Mouse (Mus musculus): ENCODE results near the gene Camkk2. TPM values are rescaled to one million over a fixed set of nuclear protein-coding genes. Genes with fewer than 3 reads are reported as not detected.

Gene Camkk2
- polyA plus RNA-seq, 1 experiment from 2014 or later, result 62.1 TPM

DNA sequence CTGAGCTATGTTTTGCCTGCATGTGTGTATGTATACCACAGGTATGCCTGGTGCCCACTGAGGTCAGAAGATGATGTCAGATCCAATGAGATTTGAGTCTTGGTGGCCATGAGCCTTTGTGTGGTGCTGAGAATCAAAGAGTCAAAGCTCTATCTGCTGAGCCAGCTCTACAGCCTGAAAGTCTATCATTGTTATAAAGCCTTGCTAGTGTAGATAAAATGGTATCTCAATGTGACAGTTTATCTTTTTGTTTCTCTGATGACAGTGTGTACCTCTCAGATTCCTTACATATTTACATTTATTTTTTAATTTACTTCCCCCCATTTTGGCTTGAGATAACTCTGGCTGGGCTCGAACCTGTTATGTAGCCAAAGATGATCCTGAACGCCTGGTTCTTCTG lies 75.6 kb downstream of the Camkk2 start:
- H3K9ac ChIP-seq (replicated peaks), result no peak overlapping the region
- H3K4me2 ChIP-seq (replicated peaks), result no peak overlapping the region
- WGBS, result 87% methylated on average over 2 of the region's 2 CpGs
- H3K27me3 ChIP-seq, result no peaks in the 10 kb centered on the region
- peaks cover 13% of the 10 kb centered on the region for H3K4me1 ChIP-seq
- no peak for ATAC-seq (replicated peaks)
- no peak overlapping the region for H3K4me3 ChIP-seq
- H3K27ac ChIP-seq (replicated peaks), result no peak overlapping the region
- no peaks in the 10 kb centered on the region for H3K9me3 ChIP-seq
- no peaks in the 10 kb centered on the region for H3K36me3 ChIP-seq

- WGBS, result 64% methylated on average over 6 of the region's 6 CpGs
- peaks cover 8% of the 10 kb centered on the region for H3K4me1 ChIP-seq
- H3K9me3 ChIP-seq, result no peaks in the 10 kb centered on the region
- H3K27me3 ChIP-seq, result no peaks in the 10 kb centered on the region
- H3K27ac ChIP-seq (replicated peaks), result no peak overlapping the region
- no peak overlapping the region for H3K4me2 ChIP-seq (replicated peaks)
- no peak overlapping the region for H3K9ac ChIP-seq (replicated peaks)
- no peak for ATAC-seq (replicated peaks)
- no peaks in the 10 kb centered on the region for H3K36me3 ChIP-seq
- H3K4me3 ChIP-seq, result no peak overlapping the region
Observed at GRCm38 (mm10) chr5:122702156-122702555, 77.1 kb downstream of the Camkk2 start.

DNA sequence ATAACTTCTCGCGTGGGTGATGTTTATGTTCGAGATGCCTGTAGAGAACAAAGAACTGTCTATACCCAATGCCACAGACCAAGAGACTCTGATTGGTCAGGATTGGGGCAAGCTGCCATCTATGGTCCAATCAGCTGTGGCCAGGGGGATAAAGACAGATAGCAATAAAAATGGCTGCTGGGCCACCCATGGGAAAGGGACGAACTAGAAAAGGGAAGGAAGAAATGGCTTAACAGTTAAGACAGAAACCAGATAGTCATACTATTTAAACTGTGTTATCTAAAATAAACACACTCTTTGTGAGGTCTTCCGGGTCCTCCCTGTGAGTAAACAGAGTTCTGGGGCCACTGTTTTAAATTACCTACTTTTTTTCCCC lies 78.4 kb downstream of the Camkk2 start:
- WGBS, result 73% methylated on average over 5 of the region's 5 CpGs

GRCm38 (mm10) chr5:122700109-122700836 lies 78.9 kb downstream of the Camkk2 start:
- Histone ChIP-seq H3K9me3 (no peaks in the 10 kb centered on the region), H3K4me2 (replicated peaks) (no peak overlapping the region), H3K27me3 (no peaks in the 10 kb centered on the region), H3K4me1 (0 out of 2 replicates have a peak, but pooled peaks cover 3% of the 10 kb centered on the region), H3K4me3 (no peak overlapping the region), H3K36me3 (no peaks in the 10 kb centered on the region), H3K9ac (replicated peaks) (no peak overlapping the region), H3K27ac (replicated peaks) (no peak overlapping the region)
- no peak for ATAC-seq (replicated peaks)
- 87% methylated on average over 12 of the region's 12 CpGs for WGBS

More for the DNA sequence above, 78.4 kb downstream of the Camkk2 start:
- Histone ChIP-seq H3K27ac (replicated peaks) (no peak overlapping the region), H3K36me3 (no peaks in the 10 kb centered on the region), H3K9me3 (no peaks in the 10 kb centered on the region), H3K9ac (replicated peaks) (no peak overlapping the region), H3K4me1 (no peaks in the 10 kb centered on the region), H3K4me2 (replicated peaks) (no peak overlapping the region), H3K4me3 (no peak overlapping the region), H3K27me3 (no peaks in the 10 kb centered on the region)
- ATAC-seq (replicated peaks), result no peak

DNA sequence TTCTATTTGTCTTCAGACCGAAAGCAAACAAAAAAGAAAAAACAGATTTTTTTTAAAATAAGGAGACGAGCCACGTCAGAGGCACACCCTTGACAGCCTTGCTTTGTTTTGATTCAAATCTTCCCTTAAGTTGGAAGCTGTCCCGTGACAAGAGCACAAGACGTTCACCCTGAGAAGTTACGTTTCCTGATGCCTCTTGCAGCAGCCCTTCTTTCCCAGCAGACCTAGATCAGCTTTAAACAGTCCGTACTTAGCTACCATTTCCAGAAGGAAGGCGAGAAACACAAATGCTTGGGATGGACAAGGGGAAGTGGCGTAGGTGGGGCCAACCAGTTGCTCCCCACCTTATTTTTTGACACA lies 80.5 kb downstream of the Camkk2 start:
- H3K27ac ChIP-seq (replicated peaks), result no peak overlapping the region
- H3K4me1 ChIP-seq, result peaks cover 7% of the 10 kb centered on the region; the same call in 1 of the 2 replicates
- no peaks in the 10 kb centered on the region for H3K27me3 ChIP-seq
- WGBS, result 84% methylated on average over 9 of the region's 9 CpGs
- no peaks in the 10 kb centered on the region for H3K36me3 ChIP-seq
- H3K4me3 ChIP-seq, result no peak overlapping the region
- H3K9me3 ChIP-seq, result no peaks in the 10 kb centered on the region
- no peak overlapping the region for H3K9ac ChIP-seq (replicated peaks)
- no peak for ATAC-seq (replicated peaks)
- no peak overlapping the region for H3K4me2 ChIP-seq (replicated peaks)

DNA sequence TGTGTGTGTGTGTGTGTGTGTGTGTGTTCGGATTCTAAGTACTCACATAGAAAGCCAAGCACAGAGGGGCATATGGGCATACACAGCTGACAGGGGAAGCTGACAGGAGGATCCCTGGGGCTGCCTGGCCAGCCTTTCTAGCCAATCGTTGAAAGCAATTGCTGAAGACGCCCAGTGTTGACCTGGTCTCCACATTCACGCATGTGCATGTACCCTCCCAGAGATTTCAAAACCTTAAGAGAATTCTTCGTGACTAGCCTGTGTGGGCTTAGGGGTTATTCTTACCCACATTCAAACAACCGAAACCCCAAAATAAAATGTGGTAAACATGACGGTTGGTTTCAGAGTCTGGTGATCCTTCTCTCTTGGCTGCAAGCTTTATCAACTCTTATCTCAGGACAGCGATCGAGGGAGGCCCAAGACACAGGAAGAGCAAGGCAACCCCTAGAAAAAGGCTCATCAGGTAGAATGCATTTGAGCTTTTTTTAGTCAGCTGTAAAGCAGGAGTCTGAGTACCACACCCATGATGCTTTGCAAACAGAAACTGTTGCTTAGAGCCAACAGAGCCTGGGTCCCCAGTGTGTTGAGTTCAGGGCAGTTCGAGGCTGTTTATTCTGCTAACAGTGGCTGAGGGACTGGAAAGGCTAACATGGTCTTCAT lies 81.0 kb downstream of the Camkk2 start:
- Histone ChIP-seq H3K27ac (replicated peaks) (no peak overlapping the region), H3K36me3 (no peaks in the 10 kb centered on the region), H3K4me2 (replicated peaks) (no peak overlapping the region), H3K9me3 (no peaks in the 10 kb centered on the region), H3K9ac (replicated peaks) (no peak overlapping the region), H3K4me1 (peaks cover 11% of the 10 kb centered on the region), H3K27me3 (no peaks in the 10 kb centered on the region), H3K4me3 (no peak overlapping the region)
- ATAC-seq (replicated peaks), result no peak
- 87% methylated on average over 10 of the region's 10 CpGs for WGBS

DNA sequence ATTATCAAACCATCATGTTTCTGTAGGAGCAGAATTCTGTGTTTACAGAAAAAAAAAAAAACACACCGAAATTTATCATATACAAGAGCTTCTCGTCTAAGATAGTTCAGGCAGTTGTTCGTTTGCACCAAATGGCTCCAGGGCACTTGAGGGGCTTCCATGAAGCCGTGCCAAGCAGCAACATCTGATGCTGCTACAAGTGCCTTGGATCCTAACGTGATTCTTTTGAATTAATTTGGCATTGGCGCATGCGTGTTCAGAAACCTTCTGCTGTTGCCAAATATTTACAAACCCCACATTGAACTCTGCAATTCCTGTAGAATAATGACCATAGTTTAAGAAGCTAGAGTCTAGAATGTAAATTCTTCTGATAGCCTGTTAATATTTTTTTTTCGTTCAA lies 83.7 kb downstream of the Camkk2 start:
- H3K27ac ChIP-seq (replicated peaks), result no peak overlapping the region
- no peak for ATAC-seq (replicated peaks)
- H3K4me2 ChIP-seq (replicated peaks), result no peak overlapping the region
- no peaks in the 10 kb centered on the region for H3K27me3 ChIP-seq
- WGBS, result 46% methylated on average over 8 of the region's 8 CpGs
- H3K9me3 ChIP-seq, result no peaks in the 10 kb centered on the region
- peaks cover 11% of the 10 kb centered on the region for H3K4me1 ChIP-seq
- no peak overlapping the region for H3K4me3 ChIP-seq
- H3K36me3 ChIP-seq, result no peaks in the 10 kb centered on the region
- H3K9ac ChIP-seq (replicated peaks), result no peak overlapping the region

GRCm38 (mm10) chr5:122693431-122694207 lies 85.6 kb downstream of the Camkk2 start:
- H3K36me3 ChIP-seq, result no peaks in the 10 kb centered on the region
- no peak overlapping the region for H3K4me2 ChIP-seq (replicated peaks)
- peak; percentile 48; the same call in 1 of the 2 replicates for ATAC-seq (replicated peaks)
- H3K4me3 ChIP-seq, result no peak overlapping the region
- H3K9me3 ChIP-seq, result no peaks in the 10 kb centered on the region
- 20% methylated on average over 13 of the region's 13 CpGs for WGBS
- 0 out of 2 replicates have a peak overlapping the region, but pooled peaks have one; percentile 7 for H3K27ac ChIP-seq (replicated peaks)
- no peak overlapping the region for H3K9ac ChIP-seq (replicated peaks)
- no peaks in the 10 kb centered on the region for H3K27me3 ChIP-seq
- H3K4me1 ChIP-seq, result peaks cover 11% of the 10 kb centered on the region

DNA sequence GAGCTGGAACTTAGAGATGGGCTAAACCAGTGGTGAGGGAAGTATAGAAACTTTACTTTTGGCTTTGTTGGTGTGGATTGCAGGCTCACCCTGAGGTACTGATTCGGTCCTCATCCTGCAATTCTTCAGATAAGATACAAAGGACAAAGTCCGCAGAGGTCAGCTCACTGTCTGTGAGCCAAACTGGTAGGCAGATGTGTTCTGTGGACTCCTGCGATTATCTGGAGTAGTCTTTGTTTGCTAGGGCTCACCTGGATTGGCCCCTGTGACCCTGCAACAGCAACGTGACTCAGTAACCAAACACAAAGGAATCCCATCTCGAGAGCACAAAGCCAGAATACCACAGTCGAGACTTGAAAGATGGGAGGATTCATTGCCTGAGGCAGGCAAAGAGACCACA lies 88.7 kb downstream of the Camkk2 start:
- no peak for ATAC-seq (replicated peaks)
- peaks cover 9% of the 10 kb centered on the region for H3K4me1 ChIP-seq
- H3K36me3 ChIP-seq, result no peaks in the 10 kb centered on the region
- no peak overlapping the region for H3K27ac ChIP-seq (replicated peaks)
- no peak overlapping the region for H3K4me3 ChIP-seq
- 53% methylated on average over 6 of the region's 6 CpGs for WGBS
- no peak overlapping the region for H3K4me2 ChIP-seq (replicated peaks)
- H3K27me3 ChIP-seq, result no peaks in the 10 kb centered on the region
- H3K9ac ChIP-seq (replicated peaks), result no peak overlapping the region
- no peaks in the 10 kb centered on the region for H3K9me3 ChIP-seq

DNA sequence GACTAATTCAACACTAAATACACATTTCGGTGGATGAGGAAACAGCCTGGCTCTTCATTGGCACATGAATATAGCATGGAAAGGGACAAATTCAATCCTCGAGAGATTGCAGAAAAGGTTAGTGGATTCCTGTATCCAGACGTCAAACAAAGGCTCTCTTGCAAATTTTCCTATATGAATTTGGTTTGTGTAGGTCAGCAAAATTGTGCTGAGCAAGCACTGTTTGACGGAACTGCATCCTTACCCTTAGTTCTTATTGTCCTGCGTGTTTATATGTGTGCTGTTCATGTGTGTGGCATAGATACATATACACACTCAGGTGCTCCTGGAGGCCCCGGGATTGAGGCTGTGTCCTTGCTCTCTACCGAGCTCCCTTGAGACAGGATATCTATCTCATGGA lies 90.1 kb downstream of the Camkk2 start:
- H3K27me3 ChIP-seq, result no peaks in the 10 kb centered on the region
- H3K4me1 ChIP-seq, result peaks cover 8% of the 10 kb centered on the region
- no peak overlapping the region for H3K4me2 ChIP-seq (replicated peaks)
- no peaks in the 10 kb centered on the region for H3K36me3 ChIP-seq
- no peaks in the 10 kb centered on the region for H3K9me3 ChIP-seq
- no peak overlapping the region for H3K9ac ChIP-seq (replicated peaks)
- ATAC-seq (replicated peaks), result no peak
- H3K4me3 ChIP-seq, result no peak overlapping the region
- no peak overlapping the region for H3K27ac ChIP-seq (replicated peaks)
- 94% methylated on average over 7 of the region's 7 CpGs for WGBS

GRCm38 (mm10) chr5:122687391-122687790 lies 91.8 kb downstream of the Camkk2 start:
- 88% methylated on average over 4 of the region's 4 CpGs for WGBS
- H3K9me3 ChIP-seq, result no peaks in the 10 kb centered on the region
- no peak overlapping the region for H3K4me3 ChIP-seq
- H3K36me3 ChIP-seq, result no peaks in the 10 kb centered on the region
- H3K27ac ChIP-seq (replicated peaks), result no peak overlapping the region
- H3K9ac ChIP-seq (replicated peaks), result no peak overlapping the region
- ATAC-seq (replicated peaks), result no peak
- no peak overlapping the region for H3K4me2 ChIP-seq (replicated peaks)
- H3K27me3 ChIP-seq, result no peaks in the 10 kb centered on the region
- H3K4me1 ChIP-seq, result no peaks in the 10 kb centered on the region

GRCm38 (mm10) chr5:122683926-122684325 lies 95.3 kb downstream of the Camkk2 start:
- WGBS, result 82% methylated on average over 10 of the region's 10 CpGs

More at GRCm38 (mm10) chr5:122683926-122684325, 95.3 kb downstream of the Camkk2 start:
- Histone ChIP-seq H3K4me2 (replicated peaks) (no peak overlapping the region), H3K4me1 (no peaks in the 10 kb centered on the region), H3K9me3 (no peaks in the 10 kb centered on the region), H3K27me3 (no peaks in the 10 kb centered on the region), H3K36me3 (no peaks in the 10 kb centered on the region), H3K27ac (replicated peaks) (no peak overlapping the region), H3K9ac (replicated peaks) (no peak overlapping the region), H3K4me3 (no peak overlapping the region)
- ATAC-seq (replicated peaks), result no peak
